Mouse (Mus musculus) limb, embryonic 10.5 days (tissue): ENCODE results near the gene Wnt2b. TPM values are rescaled to one million over a fixed set of nuclear protein-coding genes. Genes with fewer than 3 reads are reported as not detected.

Experiments
- DNase-seq: peaks from one replicate; pipeline ENCODE4 v3.0.0-alpha.2; 2017; ENCODE audit warnings: low spot score
- H3K27ac ChIP-seq: fragments of 300-500 bp; sonication (generic); 2 replicates; pipeline ENCODE4 v1.5.1; 2016; ENCODE audit warnings: mild to moderate bottlenecking
- H3K27me3 ChIP-seq: fragments of 300-500 bp; sonication (generic); 2 replicates; pipeline ENCODE4 v1.6.1; 2016; ENCODE audit warnings: low read depth, mild to moderate bottlenecking; ENCODE audit not compliant: poor library complexity, severe bottlenecking
- H3K36me3 ChIP-seq: fragments of 300-500 bp; sonication (generic); 2 replicates; pipeline ENCODE4 v1.6.1; 2016; ENCODE audit warnings: mild to moderate bottlenecking, moderate library complexity
- H3K4me1 ChIP-seq: fragments of 300-500 bp; sonication (generic); 2 replicates; pipeline ENCODE4 v1.6.1; 2016
- H3K4me3 ChIP-seq: fragments of 300-500 bp; sonication (generic); 2 replicates; pipeline ENCODE4 v1.5.1; 2016; ENCODE audit warnings: mild to moderate bottlenecking, moderate library complexity
- H3K9me3 ChIP-seq: fragments of 300-500 bp; sonication (generic); replicated peaks from 2 replicates; pipeline ENCODE4 v1.6.1; 2016; ENCODE audit warnings: mild to moderate bottlenecking
- WGBS: fragments of 180-500 bp; shearing (Covaris S2); methylation state at CpG from one replicate; pipeline ENCODE4 v1.1.7; 2016; 5-methylcytosine and 5-hydroxymethylcytosine counted together
- polyA plus RNA-seq: library from polyadenylated mRNA; unstranded; fragments of >200 nt; fragmentation: Nextera tagmentation; extraction: Ambion mirVana; gene quantifications from 2 replicates; pipeline ENCODE4 v1.2.1, GENCODE M21; 2016

Gene Wnt2b
- polyA plus RNA-seq, 1 experiment from 2014 or later = 0.39 TPM

DNA sequence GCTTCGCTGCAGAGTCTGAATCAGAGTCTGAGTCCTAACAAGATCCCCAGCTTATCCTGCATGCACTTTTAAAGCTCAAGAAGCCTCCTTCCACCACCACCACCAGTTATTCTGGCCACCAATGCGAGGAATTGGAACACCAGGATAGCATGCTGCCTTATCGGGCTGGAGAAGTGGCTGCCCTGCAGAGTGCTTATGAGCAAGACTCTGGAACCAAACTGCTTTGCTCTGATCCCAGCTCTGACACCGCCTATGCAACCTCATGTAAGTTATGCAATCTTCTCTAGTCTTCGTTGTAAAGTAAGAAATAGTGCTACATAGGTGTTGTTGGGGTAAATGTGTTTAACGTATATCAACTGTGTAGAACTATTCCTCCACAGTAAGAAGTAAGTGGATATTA is 32.3 kb downstream of the Wnt2b start:
- DNase-seq = no peak
- no peaks in the 10 kb centered on the region for H3K9me3 ChIP-seq
- H3K27ac ChIP-seq = no peak overlapping the region
- H3K27me3 ChIP-seq = no peaks in the 10 kb centered on the region
- no peak overlapping the region for H3K4me3 ChIP-seq
- no peaks in the 10 kb centered on the region for H3K4me1 ChIP-seq
- H3K36me3 ChIP-seq = peaks cover 34% of the 10 kb centered on the region
- WGBS = 92% methylated on average over 6 of the region's 6 CpGs

DNA sequence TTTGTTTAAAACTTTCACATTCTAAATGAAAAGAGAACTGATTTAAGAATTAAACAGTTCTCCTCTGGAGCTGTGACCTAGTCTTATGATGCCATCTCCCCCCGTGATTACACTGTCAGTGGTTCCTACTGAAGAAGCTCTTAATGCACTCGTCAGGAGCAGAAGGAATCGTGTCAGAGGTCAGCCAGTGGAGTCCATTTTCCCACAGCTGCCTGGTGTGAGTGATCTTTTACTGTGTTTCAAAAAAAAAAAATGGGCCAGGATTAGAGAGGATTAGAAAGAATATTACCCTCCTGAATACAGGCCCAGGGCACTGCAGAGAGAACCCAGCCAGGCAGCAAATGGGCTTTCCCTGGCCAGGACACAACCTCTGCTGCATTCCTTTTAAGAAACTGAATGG is 46.7 kb downstream of the Wnt2b start:
- H3K4me3 ChIP-seq = no peak overlapping the region
- H3K36me3 ChIP-seq = peaks cover 24% of the 10 kb centered on the region
- H3K9me3 ChIP-seq = no peaks in the 10 kb centered on the region
- H3K27ac ChIP-seq = no peak overlapping the region
- no peak for DNase-seq
- WGBS = 39% methylated on average over 3 of the region's 3 CpGs
- H3K4me1 ChIP-seq = no peaks in the 10 kb centered on the region
- no peaks in the 10 kb centered on the region for H3K27me3 ChIP-seq

DNA sequence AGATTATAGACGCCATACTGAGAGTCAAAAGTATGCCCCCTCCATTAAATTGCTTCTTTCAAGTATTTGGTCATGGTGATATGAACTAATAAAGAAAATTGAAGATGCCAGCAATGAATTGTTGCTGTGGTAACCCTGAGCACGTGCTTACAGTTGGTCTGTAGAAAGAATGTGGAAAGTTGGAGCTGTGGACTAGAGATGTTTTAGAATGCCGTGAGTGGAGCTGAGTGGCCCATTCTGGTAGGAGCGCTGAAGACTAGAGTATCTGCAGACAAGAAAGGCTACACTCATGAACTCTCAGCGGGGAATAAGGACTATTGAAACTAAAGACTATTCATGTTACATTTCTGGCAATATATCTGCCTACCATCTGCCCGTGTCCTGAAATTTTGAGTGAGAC is 52.5 kb downstream of the Wnt2b start:
- Histone ChIP-seq H3K4me1 (no peaks in the 10 kb centered on the region), H3K36me3 (peaks cover 37% of the 10 kb centered on the region), H3K27me3 (no peaks in the 10 kb centered on the region), H3K27ac (no peak overlapping the region), H3K9me3 (no peaks in the 10 kb centered on the region), H3K4me3 (no peak overlapping the region)
- no peak for DNase-seq
- 94% methylated on average over 6 of the region's 6 CpGs for WGBS

DNA sequence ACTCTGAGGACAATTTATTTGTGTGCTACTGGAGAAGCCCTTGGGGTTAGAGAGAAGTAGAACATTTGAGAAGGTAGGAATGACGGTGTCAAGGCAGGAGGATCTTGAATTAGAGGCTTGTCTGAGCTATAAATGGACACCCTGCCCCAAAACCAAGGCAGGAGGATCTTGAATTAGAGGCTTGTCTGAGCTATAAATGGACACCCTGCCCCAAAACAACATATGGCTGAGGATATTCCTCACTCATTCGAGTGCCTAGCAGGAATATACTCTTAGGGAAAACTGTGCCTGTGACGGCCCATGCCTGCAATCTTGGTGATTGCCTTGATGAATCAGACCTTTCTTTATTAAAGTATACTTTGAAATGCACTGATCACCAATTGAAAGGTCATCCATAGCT is 55.7 kb downstream of the Wnt2b start:
- WGBS = 91% methylated on average over 3 of the region's 3 CpGs
- H3K27ac ChIP-seq = no peak overlapping the region
- no peak for DNase-seq
- H3K4me1 ChIP-seq = no peaks in the 10 kb centered on the region
- no peak overlapping the region for H3K4me3 ChIP-seq
- no peaks in the 10 kb centered on the region for H3K9me3 ChIP-seq
- no peaks in the 10 kb centered on the region for H3K27me3 ChIP-seq
- peaks cover 40% of the 10 kb centered on the region for H3K36me3 ChIP-seq

DNA sequence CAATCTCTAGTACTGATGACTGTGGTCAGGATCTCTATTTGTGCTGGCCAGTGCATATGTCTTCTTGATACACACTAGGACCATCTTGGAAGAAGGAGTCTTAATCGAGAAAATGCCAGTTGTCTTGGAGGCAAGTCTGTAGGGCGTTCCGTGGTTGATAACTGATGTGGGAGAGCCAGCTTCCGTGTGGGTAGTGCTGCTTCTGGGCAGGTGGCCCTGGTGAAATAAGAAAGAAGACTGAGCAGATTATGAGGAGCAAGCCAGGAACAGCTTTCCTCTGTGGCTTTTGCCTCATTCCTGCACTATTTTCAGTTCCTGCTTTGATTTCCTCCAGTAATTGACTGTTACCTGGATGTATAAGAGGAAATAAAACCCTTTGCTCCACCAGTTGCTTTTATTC is 56.3 kb downstream of the Wnt2b start:
- no peaks in the 10 kb centered on the region for H3K27me3 ChIP-seq
- no peak overlapping the region for H3K27ac ChIP-seq
- WGBS = 94% methylated on average over 4 of the region's 4 CpGs
- H3K36me3 ChIP-seq = peaks cover 40% of the 10 kb centered on the region
- no peaks in the 10 kb centered on the region for H3K4me1 ChIP-seq
- H3K9me3 ChIP-seq = no peaks in the 10 kb centered on the region
- no peak overlapping the region for H3K4me3 ChIP-seq
- no peak for DNase-seq

DNA sequence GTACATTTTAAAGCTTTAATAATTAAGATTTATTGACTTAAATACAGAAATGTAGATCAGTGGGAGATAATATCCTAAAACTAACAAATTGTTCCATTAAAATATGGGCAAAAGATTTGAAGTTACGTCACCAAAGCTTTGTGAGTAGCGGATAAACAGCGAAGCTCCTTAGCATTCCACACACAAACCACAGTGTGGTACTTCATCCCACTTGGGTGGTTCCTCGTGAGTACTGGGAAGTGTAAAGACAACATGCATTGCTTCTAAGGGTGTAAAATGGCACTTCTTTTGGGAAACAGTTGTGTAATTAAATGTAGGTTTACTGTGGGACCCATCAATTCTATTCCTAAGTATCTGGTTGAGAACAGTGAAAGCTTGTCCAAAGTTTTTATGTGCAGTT is 60.6 kb downstream of the Wnt2b start:
- Histone ChIP-seq H3K4me3 (no peak overlapping the region), H3K4me1 (no peaks in the 10 kb centered on the region), H3K36me3 (peaks cover 59% of the 10 kb centered on the region), H3K27ac (no peak overlapping the region), H3K9me3 (no peaks in the 10 kb centered on the region), H3K27me3 (no peaks in the 10 kb centered on the region)
- DNase-seq = no peak
- WGBS = 93% methylated on average over 4 of the region's 4 CpGs

DNA sequence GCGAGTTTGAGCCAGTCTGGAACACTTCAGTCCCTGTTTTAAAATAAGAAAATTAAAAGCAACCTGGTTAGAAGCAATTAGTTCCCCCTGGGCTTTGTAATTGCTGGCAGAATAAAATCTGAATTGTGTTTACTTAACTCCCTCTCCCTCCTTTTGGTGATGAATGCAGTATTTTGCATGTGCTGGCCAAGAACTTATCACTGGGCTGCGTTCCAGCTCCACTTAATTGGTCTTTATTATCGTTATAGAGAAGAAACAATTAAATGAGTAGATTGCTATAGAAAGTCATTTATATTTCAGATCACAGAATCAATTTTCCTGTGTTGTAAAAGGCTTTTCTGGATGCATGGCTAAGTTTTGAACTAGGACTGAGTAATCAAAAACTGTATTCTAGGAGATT is 65.6 kb downstream of the Wnt2b start:
- no peak overlapping the region for H3K4me3 ChIP-seq
- no peaks in the 10 kb centered on the region for H3K4me1 ChIP-seq
- no peak overlapping the region for H3K27ac ChIP-seq
- no peaks in the 10 kb centered on the region for H3K27me3 ChIP-seq
- 91% methylated on average over 3 of the region's 3 CpGs for WGBS
- H3K9me3 ChIP-seq = no peaks in the 10 kb centered on the region
- H3K36me3 ChIP-seq = peaks cover 75% of the 10 kb centered on the region
- DNase-seq = no peak

Other genes starting within 250 kb of the Wnt2b start
- gene Ppm1j, start 180.9 kb downstream of the Wnt2b start, polyA plus RNA-seq = 2.5 and 3.2 TPM in 2 replicates
- gene Fam19a3, start 180.1 kb downstream of the Wnt2b start, polyA plus RNA-seq = 0.18 and 0.20 TPM in 2 replicates
- gene Rhoc, start 173.5 kb downstream of the Wnt2b start, polyA plus RNA-seq = 132 and 145 TPM in 2 replicates
- gene Mov10, start 143.4 kb downstream of the Wnt2b start, polyA plus RNA-seq = 53.4 and 71.0 TPM in 2 replicates
- 25.8 and 31.0 TPM in 2 replicates for gene St7l, start 97.9 kb downstream of the Wnt2b start, polyA plus RNA-seq
- 188 and 200 TPM in 2 replicates for gene Capza1, start 97.4 kb downstream of the Wnt2b start, polyA plus RNA-seq
- 40.5 and 50.1 TPM in 2 replicates for gene Cttnbp2nl, start 91.2 kb upstream of the Wnt2b start, polyA plus RNA-seq
- not detected in 2 replicates for gene 4930564D02Rik, start 104.9 kb upstream of the Wnt2b start, polyA plus RNA-seq